Mouse (Mus musculus) urinary bladder, postnatal 14 days (tissue): ENCODE measurements at regions not wholly inside any gene's neighbourhood (a gene's known extent, or its start where the extent isn't known, plus 50 kb on each side); places are given as distances from the start of the nearest gene placed in this dataset.

ENCODE experiments used
- DNase-seq: peaks from one replicate; pipeline ENCODE4 v3.0.0; 2021; ENCODE audit warnings: low spot score

- DNase-seq: no peak
Measured at GRCm38 (mm10) chr1:71472691-71473090, 58.0 kb upstream of the Abca12 start.

GRCm38 (mm10) chr1:71483149-71483548 is 68.4 kb upstream of the Abca12 start:
- no peak for DNase-seq

- DNase-seq: no peak
Measured at GRCm38 (mm10) chr1:71494576-71494975, 62.4 kb upstream of the Atic start.

GRCm38 (mm10) chr1:71505898-71506297 is 51.1 kb upstream of the Atic start:
- no peak for DNase-seq

- DNase-seq: peak; percentile 6
Measured at GRCm38 (mm10) chr1:71506534-71506933, 50.4 kb upstream of the Atic start.
